Mouse (Mus musculus): ENCODE measurements around the gene Sema4a.

DNA sequence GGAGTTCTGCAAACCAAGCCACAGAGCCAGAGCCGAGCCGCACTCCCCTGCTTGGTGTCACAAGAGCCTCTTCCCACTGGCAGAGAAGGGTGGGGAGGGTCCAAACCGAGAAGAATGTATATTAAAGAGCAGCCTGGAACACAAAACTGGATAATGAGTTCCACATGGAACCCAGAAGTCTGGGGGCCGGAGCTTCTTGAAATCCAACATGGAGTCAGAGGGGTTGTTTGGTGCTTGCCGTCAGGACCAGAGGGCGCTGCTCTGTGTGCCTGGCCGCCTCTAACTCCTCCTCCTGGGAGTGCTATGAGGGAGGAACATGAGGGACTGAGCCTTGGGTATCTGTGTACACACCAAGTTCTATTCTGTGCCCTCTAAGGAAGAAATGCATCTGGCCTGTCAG is 44.8 kb upstream of the Sema4a start:
- TF ChIP-seq POU5F1 (IDR thresholded peaks at IDR 0.05; ENCODE audit: borderline replicate concordance, low read length) = no peak
- TF ChIP-seq CTCF (conservative IDR thresholded peaks at IDR 0.05; ENCODE audit: low read length) = no peak

Data from E14TG2a.4 (cell line).